Mouse (Mus musculus): Measurements from ENCODE around the gene Poll.

Poll gene

DNA sequence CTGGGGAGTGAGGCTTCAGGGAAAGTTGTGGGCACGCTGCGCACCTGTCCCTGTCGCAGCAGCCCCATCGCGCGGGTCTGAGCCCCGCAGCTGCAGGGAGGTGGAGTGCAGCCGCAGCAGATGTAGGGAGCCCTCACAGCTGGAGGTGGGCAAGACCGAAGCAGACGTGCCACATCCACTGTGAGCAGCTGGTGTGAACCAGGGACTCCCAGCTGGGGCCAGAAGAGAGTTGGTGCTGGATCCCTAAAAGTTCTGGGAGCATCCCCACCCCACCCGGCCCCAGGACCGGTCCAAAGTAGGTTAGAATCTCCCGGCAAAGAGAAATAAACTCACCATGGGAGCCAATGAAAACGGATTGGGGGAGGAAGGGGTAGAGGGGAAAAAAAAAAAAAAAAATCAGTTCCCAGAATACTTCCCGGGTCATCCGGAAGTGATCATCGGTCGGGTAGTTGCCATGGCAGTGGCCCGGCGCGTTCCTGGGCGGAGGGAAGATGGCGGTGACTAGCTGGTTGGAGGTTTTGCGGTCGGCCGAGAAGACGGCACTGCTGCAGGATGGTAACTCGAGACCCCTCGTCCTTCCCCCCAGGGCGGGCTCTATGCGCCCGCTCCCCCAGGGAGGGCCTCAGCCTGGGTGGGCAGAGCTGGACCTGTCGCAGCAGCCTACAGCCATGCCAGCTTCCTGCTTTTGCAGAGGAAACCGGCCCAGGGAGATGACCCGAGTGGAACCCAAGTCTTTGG, at the start of gene Poll, which contains the start of gene Gm17018:
TSS of gene Poll (minus strand) at position 379 of the 738 bp plus-strand sequence.
TSS of gene Gm17018 (plus strand) at position 463 of the 738 bp plus-strand sequence.
- peak; percentile 84 to 89 for DNase-seq

DNA sequence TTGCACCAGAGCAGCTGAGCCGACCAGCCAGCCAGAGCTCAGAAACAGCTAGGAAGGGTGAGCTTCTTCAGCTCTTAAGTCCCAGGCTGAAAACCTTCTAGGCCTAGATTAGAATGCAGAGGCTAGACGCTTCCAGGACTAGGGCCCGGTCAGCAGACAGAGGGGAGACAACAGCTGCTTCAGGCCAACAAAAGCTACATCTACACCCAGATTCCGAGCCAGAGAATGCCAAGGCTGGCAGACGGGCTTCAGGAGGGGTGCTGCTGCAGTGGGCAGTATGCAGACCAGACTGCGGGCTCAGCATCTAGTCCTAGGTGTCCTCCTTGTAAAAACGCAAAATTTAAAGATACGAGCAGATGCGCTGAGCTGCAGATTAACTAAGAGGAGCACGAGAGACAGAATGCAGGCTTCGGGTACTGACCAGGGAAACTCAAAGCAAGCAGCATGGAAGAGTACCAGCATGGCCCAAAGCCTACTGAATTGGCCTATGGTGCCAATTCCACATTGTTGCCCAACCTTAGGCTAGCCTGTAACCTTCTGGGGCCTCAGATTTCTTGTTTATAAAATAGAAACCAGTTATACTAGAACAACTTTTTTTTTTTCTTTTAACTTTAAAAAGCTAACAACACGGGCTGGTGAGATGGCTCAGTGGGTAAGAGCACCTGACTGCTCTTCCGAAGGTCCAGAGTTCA, 48.5 kb upstream of the Poll start:
- DNase-seq, result no peak

GRCm38 (mm10) chr19:45607479-45607878, 47.1 kb upstream of the Poll start:
- no peak for DNase-seq

DNA sequence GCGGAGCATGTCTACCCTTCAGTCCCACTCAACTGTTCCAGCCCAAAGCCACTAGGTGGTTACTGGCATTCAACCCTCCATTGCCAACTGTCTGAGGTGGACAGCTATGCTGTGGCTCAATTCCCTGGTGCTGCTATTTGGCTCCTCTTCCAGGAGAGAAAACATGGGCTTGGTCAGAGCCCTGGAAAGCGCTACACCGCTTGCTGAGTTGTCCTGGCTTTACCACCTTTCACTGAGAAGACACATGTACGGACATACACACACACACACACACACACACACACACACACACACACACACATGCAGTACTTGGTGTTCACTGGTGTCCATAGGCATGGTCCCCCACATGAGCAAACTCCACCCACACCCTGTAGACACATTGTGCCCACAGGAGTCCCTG, 46.4 kb upstream of the Poll start:
- DNase-seq, result peak; percentile 46 to 57

DNA sequence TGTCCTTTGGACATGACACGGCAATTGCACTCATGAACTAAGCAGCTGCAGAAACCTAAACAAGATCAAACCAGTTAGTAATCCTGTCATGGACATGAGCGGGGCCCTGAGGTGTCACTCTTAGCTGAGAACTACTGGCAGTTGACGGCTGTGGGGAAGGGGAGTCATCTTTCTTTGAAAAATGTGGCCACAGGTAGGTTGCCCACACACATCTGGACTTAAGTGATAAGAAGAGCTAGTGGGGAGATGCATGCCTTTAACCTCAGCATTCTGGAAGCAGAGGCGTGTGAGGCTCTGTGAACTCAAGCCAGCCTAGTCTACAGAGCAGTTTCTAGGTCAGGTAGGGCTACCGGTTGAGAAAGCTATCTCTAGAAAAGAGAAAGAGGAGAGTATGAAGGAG, 42.3 kb upstream of the Poll start:
- no peak for DNase-seq

DNA sequence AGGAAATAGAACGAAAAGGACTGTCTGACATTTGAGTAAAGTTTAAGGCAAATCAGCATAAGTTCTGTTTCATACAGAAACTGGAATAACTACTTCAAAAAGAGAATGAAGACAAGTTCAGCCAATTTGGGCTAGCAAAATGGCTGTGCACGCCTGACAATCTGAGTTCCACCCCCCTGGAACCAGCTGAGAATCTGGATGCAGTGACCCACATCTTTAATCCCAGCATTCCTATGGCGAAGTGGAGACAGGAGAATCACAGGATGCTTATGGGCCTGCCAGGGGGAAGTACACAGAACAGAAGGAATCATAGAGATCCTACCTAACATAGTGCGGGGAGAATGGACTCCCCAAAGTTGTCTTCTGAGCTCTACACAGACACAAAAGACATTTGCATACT, 36.8 kb upstream of the Poll start:
- no peak for DNase-seq

- DNase-seq, result no peak
Measured at GRCm38 (mm10) chr19:45596434-45596833, 36.1 kb upstream of the Poll start.

- peak in 1 of 2 experiments; percentile 22 for DNase-seq
Measured at GRCm38 (mm10) chr19:45596019-45596418, 35.7 kb upstream of the Poll start.

GRCm38 (mm10) chr19:45595481-45595880, 35.1 kb upstream of the Poll start:
- DNase-seq, result no peak

DNA sequence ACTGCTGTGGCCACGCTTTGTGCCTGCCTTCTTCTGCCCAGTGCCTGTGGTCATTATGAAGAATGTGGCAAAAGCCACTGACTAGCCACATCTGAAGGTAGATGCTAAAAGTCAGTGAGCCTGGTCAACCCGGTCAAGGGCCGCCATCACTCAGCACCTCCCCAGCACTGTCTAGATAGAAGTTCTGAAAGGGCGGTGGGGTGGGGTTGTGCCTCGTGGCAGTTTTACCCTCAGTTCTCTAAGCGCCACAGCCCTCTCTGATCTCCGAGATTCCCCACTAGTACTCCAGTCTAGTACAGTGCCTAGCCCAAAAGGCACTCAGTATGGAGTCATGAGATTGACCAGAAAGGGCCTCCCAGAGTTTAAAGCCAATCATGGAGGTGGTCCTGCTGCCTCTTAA, 33.7 kb upstream of the Poll start:
- no peak for DNase-seq

- DNase-seq, result peak; percentile 49 to 56
Measured at GRCm38 (mm10) chr19:45592916-45593315, 32.6 kb upstream of the Poll start.

- DNase-seq, result peak; percentile 45 to 47
Measured at GRCm38 (mm10) chr19:45591704-45592103, 31.4 kb upstream of the Poll start.

- DNase-seq, result peak in 1 of 2 experiments; percentile 43
Measured at GRCm38 (mm10) chr19:45589761-45590160, 29.4 kb upstream of the Poll start.

DNA sequence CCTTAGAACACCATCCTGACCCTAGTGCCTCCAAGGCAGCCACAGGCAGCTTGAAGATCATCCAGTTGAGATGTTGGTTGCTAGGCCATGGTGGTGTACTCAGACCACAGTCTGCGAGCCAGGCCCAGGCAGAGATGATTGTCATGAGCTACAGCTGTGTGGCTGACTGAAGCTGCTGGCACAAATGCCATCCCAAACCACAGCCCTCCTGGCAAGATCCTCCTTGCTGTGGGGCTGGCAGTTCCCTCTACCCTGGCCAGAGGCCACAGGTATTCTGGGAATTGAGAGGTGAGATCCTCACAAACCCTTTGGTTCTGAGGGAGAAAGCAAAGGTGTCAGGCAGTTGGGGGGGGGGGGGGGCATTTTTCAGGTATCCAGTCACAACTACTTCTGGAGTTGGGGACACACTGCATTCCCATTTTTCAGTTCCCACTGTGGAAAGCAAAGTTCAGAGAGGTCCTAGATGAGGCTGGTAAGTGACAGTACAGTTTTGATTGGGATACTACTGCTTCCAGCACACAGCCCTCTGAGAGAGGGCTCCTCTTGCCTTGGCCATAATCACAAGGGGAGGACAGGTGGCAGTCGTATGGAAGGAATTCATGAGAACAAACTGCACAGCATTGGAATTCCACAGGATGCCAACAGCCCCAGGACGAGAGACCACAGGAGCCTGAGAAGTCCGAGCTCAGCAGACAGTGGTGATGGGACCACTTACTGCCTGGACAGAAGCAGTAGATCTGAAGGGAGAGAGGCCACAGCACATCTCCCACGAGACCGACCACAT, 27.4 kb upstream of the Poll start:
- no peak for DNase-seq

- no peak for DNase-seq
Measured at GRCm38 (mm10) chr19:45586850-45587249, 26.5 kb upstream of the Poll start.

- no peak for DNase-seq
Measured at GRCm38 (mm10) chr19:45584856-45585620, 24.7 kb upstream of the Poll start.

DNA sequence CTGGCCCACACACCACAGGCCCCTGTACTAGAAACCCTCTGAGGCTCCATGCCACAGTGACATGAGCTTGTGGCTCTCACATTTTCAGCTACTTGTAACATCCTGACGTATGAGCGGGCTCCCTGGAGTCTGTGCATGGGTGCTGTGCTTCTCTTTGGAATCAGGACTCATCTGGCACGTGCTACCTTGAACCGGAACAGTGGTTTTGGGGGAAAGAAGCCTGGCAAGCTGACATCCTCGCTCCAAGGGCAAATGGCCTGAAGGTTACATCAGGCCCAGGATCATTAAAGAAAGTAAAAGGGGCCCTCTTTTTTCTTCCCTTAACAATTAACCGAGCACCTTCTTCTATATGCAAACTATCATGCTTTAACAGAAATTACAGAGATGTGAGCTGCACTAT, 22.8 kb upstream of the Poll start:
- no peak for DNase-seq

- DNase-seq, result no peak
Measured at GRCm38 (mm10) chr19:45582161-45582560, 21.8 kb upstream of the Poll start.

- peak; percentile 19 to 33 for DNase-seq
Measured at GRCm38 (mm10) chr19:45581257-45581656, 20.9 kb upstream of the Poll start.

GRCm38 (mm10) chr19:45580235-45580634, 19.9 kb upstream of the Poll start:
- DNase-seq, result no peak

- no peak for DNase-seq
Measured at GRCm38 (mm10) chr19:45579416-45579815, 19.1 kb upstream of the Poll start.

GRCm38 (mm10) chr19:45578976-45579375, 18.6 kb upstream of the Poll start:
- DNase-seq, result no peak
